Mouse (Mus musculus): Measurements from ENCODE around the gene Cpa1. TPM values are rescaled to one million over a fixed set of nuclear protein-coding genes. Genes with fewer than 3 reads are reported as not detected.

Gene Cpa1
- total RNA-seq (2023), result 0.35 TPM

GRCm38 (mm10) chr6:30638674-30639268 lies at the start of gene Cpa1:
Cpa1 (plus strand) TSS chr6:30639218.

GRCm38 (mm10) chr6:30610710-30611109 lies 28.3 kb upstream of the Cpa1 start, which contains the start of gene Cpa5:
Cpa5 (plus strand) TSS chr6:30611010.

GRCm38 (mm10) chr6:30693350-30693991 lies 54.5 kb downstream of the Cpa1 start, which contains the start of gene Cep41:
Cep41 (minus strand) TSS chr6:30693749.

Other genes with a start within 250 kb of the Cpa1 start
- 40.8 TPM for gene Zc3hc1, start 248.2 kb upstream of the Cpa1 start, total RNA-seq (2023)
- 18.9 TPM for gene Klhdc10, start 237.3 kb upstream of the Cpa1 start, total RNA-seq (2023)
- gene Tmem209, start 129.4 kb upstream of the Cpa1 start, total RNA-seq (2023), result 34.3 TPM
- gene Ssmem1, start 129.4 kb upstream of the Cpa1 start, total RNA-seq (2023), result 0.85 TPM
- gene Cpa2, start 97.6 kb upstream of the Cpa1 start, total RNA-seq (2023), result not detected
- not detected for gene Cpa4, start 70.8 kb upstream of the Cpa1 start, total RNA-seq (2023)
- gene Cpa5, start 28.2 kb upstream of the Cpa1 start, total RNA-seq (2023), result not detected
- 6.1 TPM for gene Cep41, start 54.5 kb downstream of the Cpa1 start, total RNA-seq (2023)
- 0.23 TPM for gene Mest, start 84.3 kb downstream of the Cpa1 start, total RNA-seq (2023)

Measured in CD4-positive naive resting alpha-beta T cell, adult 76 days (primary cell).